Mouse (Mus musculus) neural tube, embryonic 11.5 days (tissue): ENCODE measurements around the gene H2afb3. TPM values are rescaled to one million over a fixed set of nuclear protein-coding genes. Genes with fewer than 3 reads are reported as not detected.

Source experiments
- polyA plus RNA-seq: library from polyadenylated mRNA; unstranded; fragments of >200 nt; fragmentation: Nextera tagmentation; extraction: Ambion mirVana; gene quantifications from 2 replicates; pipeline ENCODE4 v1.2.1, GENCODE M21; 2014

The H2afb3 gene
- polyA plus RNA-seq, 1 experiment from 2014 or later, result not detected

Other genes starting within 250 kb of the H2afb3 start
- gene Pcdh11x, start 22.8 kb downstream of the H2afb3 start, polyA plus RNA-seq, result 3.3 and 4.0 TPM in 2 replicates